Mouse (Mus musculus) liver, embryonic 14.5 days (tissue): ENCODE data around the gene Igf1r. TPM values are rescaled to one million over a fixed set of nuclear protein-coding genes. Genes with fewer than 3 reads are reported as not detected.
A peak's percentile ranks its signal among the peaks of the same experiment; 100 is the strongest.

Source experiments
- ATAC-seq: fragments of 200-750 bp; cut with Nextera tagmentation; 2 replicates; pipeline ENCODE4 v1.8.0; 2017; ENCODE audit warnings: moderate number of reproducible peaks, mild to moderate bottlenecking, moderate library complexity; ENCODE audit not compliant: insufficient read depth
- DNase-seq, 3 experiments: peaks; one replicate each; pipeline ENCODE4 v3.0.0-alpha.2; 2012 to 2013; ENCODE audit warnings: low read depth in 3 of 3, low spot score in 3 of 3
- H3K27ac ChIP-seq: fragments of 300-500 bp; sonication (generic); 2 replicates; pipeline ENCODE4 v1.5.1; 2014; ENCODE audit warnings: moderate library complexity, mild to moderate bottlenecking, control low read depth, inconsistent platforms
- H3K27me3 ChIP-seq: fragments of 300-500 bp; sonication (generic); 2 replicates; pipeline ENCODE4 v1.6.1; 2014; ENCODE audit warnings: mild to moderate bottlenecking, low read length, moderate library complexity; ENCODE audit not compliant: control insufficient read depth, insufficient read depth
- H3K36me3 ChIP-seq: fragments of 300-500 bp; sonication (generic); replicated peaks from 2 replicates; pipeline ENCODE4 v1.6.1; 2014; ENCODE audit warnings: low read depth; ENCODE audit not compliant: control insufficient read depth, insufficient read depth
- H3K4me1 ChIP-seq, 2 experiments: fragments of 200-500 bp in 1 of 2; fragments of 300-500 bp in 1 of 2; sonication (generic) in 1 of 2; replicated peaks; 2 replicates each; pipeline ENCODE4 v1.6.1; 2012 to 2014; ENCODE audit warnings: antibody characterized with exemption in 1 of 2, inconsistent platforms in 1 of 2, low read length in 1 of 2; ENCODE audit not compliant: control insufficient read depth in 2 of 2, insufficient read depth in 2 of 2
- H3K4me2 ChIP-seq: fragments of 300-500 bp; sonication (generic); 2 replicates; pipeline ENCODE4 v1.6.1; 2014; ENCODE audit warnings: low read depth, mild to moderate bottlenecking, control low read depth, moderate library complexity
- H3K4me3 ChIP-seq, 2 experiments: fragments of 200-500 bp in 1 of 2; fragments of 300-500 bp in 1 of 2; sonication (generic) in 1 of 2; 2 replicates each; pipeline ENCODE4 v1.5.1; 2012 to 2014; ENCODE audit warnings: low read depth in 2 of 2, low read length in 2 of 2, mild to moderate bottlenecking in 2 of 2, control low read depth in 1 of 2, inconsistent platforms in 1 of 2, moderate library complexity in 1 of 2; ENCODE audit not compliant: insufficient read depth in 1 of 2
- H3K9ac ChIP-seq: fragments of 300-500 bp; sonication (generic); replicated peaks from 2 replicates; pipeline ENCODE4 v1.6.1; 2014; ENCODE audit warnings: mild to moderate bottlenecking, control low read depth, moderate library complexity
- H3K9me3 ChIP-seq: fragments of 300-500 bp; sonication (generic); 2 replicates; pipeline ENCODE4 v1.6.1; 2016; ENCODE audit warnings: low read length, mixed read lengths; ENCODE audit not compliant: control insufficient read depth
- CTCF ChIP-seq: IDR thresholded peaks from 2 replicates; pipeline ENCODE4 v1.5.1; 2016; ENCODE audit warnings: antibody characterized with exemption, low read depth, control low read depth
- EP300 ChIP-seq: IDR thresholded peaks from 2 replicates; pipeline ENCODE4 v1.6.1; 2016; ENCODE audit warnings: antibody characterized with exemption, low read depth
- WGBS: fragments of 180-500 bp; shearing (Covaris S2); extraction: QIAGEN DNeasy Blood & Tissue Kit; methylation state at CpG from one replicate; pipeline ENCODE4 v1.1.7; 2014; ENCODE audit not compliant: insufficient replicate concordance; 5-methylcytosine and 5-hydroxymethylcytosine counted together
- polyA plus RNA-seq, 2 experiments: library from polyadenylated mRNA; depleted of rRNA in 1 of 2; stranded (reverse) in 1 of 2; unstranded in 1 of 2; fragments of >200 nt; fragmentation: Nextera tagmentation in 1 of 2; extraction: Ambion mirVana in 1 of 2; gene quantifications; 2 replicates each; pipeline versions ENCODE4 v1.2.1 to v1.2.3; 2012 to 2014

The Igf1r gene
- polyA plus RNA-seq, 2 experiments = 2.3 to 2.5 TPM

GRCm38 (mm10) chr7:68128271-68128674 lies 175.6 kb downstream of the Igf1r start:
- no peaks in the 10 kb centered on the region; the same call in none of the 2 replicates for H3K27me3 ChIP-seq
- peak overlapping the region; percentile 92 for H3K27ac ChIP-seq
- no peak for DNase-seq
- 12% methylated on average over 7 of the region's 7 CpGs for WGBS
- no peaks in the 10 kb centered on the region for H3K9me3 ChIP-seq
- H3K4me1 ChIP-seq = peaks cover 15 to 25% of the 10 kb centered on the region in 2 experiments
- no peaks in the 10 kb centered on the region for H3K36me3 ChIP-seq
- peak overlapping the region; percentile 89 for H3K4me2 ChIP-seq
- TF ChIP-seq EP300 (0 out of 2 replicates have a peak, but pooled peaks have one; percentile 7), CTCF (no peak)
- H3K9ac ChIP-seq = peak overlapping the region; percentile 57
- H3K4me3 ChIP-seq = peak overlapping the region; percentile 72 to 95
- no peak for ATAC-seq

- DNase-seq (peak; percentile 99), ATAC-seq (peak; percentile 91)
- Histone ChIP-seq H3K27ac (peak overlapping the region; percentile 92), H3K9me3 (no peaks in the 10 kb centered on the region), H3K4me3 (peak overlapping the region; percentile 72 to 95), H3K27me3 (no peaks in the 10 kb centered on the region; the same call in 1 of the 2 replicates), H3K9ac (peak overlapping the region; percentile 83), H3K36me3 (no peaks in the 10 kb centered on the region), H3K4me2 (peak overlapping the region; percentile 89), H3K4me1 (peaks cover 15 to 30% of the 10 kb centered on the region in 2 experiments)
- under 1% methylated on average over 19 of the region's 19 CpGs for WGBS
- TF ChIP-seq CTCF (0 out of 2 replicates have a peak, but pooled peaks have one; percentile 2), EP300 (no peak)
Observed at GRCm38 (mm10) chr7:68129077-68129511, 176.5 kb downstream of the Igf1r start.

GRCm38 (mm10) chr7:68129546-68130253 lies 177.1 kb downstream of the Igf1r start:
- peak; percentile 19; the same call in 1 of the 2 replicates for ATAC-seq
- TF ChIP-seq CTCF = no peak
- 0 out of 2 replicates have a peak, but pooled peaks have one; percentile 38 for TF ChIP-seq EP300
- no peaks in the 10 kb centered on the region for H3K36me3 ChIP-seq
- peak overlapping the region; percentile 89 for H3K4me2 ChIP-seq
- peak; percentile 78 to 81 (median 80) for DNase-seq
- H3K9me3 ChIP-seq = no peaks in the 10 kb centered on the region
- peak overlapping the region; percentile 83 for H3K9ac ChIP-seq
- peak overlapping the region; percentile 92 for H3K27ac ChIP-seq
- peak overlapping the region; percentile 72 to 95 for H3K4me3 ChIP-seq
- WGBS = under 1% methylated on average over 19 of the region's 19 CpGs
- H3K27me3 ChIP-seq = no peaks in the 10 kb centered on the region; the same call in 1 of the 2 replicates
- peaks cover 15 to 30% of the 10 kb centered on the region in 2 experiments for H3K4me1 ChIP-seq

- DNase-seq (no peak), ATAC-seq (no peak)
- H3K9me3 ChIP-seq = no peaks in the 10 kb centered on the region
- no peaks in the 10 kb centered on the region; the same call in 1 of the 2 replicates for H3K27me3 ChIP-seq
- no peak overlapping the region for H3K4me3 ChIP-seq
- no peaks in the 10 kb centered on the region for H3K36me3 ChIP-seq
- H3K4me2 ChIP-seq = no peak overlapping the region
- no peak overlapping the region for H3K27ac ChIP-seq
- WGBS = 62% methylated on average over 13 of the region's 13 CpGs
- no peak for TF ChIP-seq CTCF
- no peak for TF ChIP-seq EP300
- H3K4me1 ChIP-seq = peaks cover 15 to 30% of the 10 kb centered on the region in 2 experiments
- no peak overlapping the region for H3K9ac ChIP-seq
Observed at GRCm38 (mm10) chr7:68130950-68131580, 178.4 kb downstream of the Igf1r start.

- H3K9me3 ChIP-seq = no peaks in the 10 kb centered on the region
- H3K4me3 ChIP-seq = no peak overlapping the region
- ATAC-seq (no peak), DNase-seq (no peak)
- WGBS = 20% methylated on average over 6 of the region's 6 CpGs
- TF ChIP-seq EP300 = no peak
- TF ChIP-seq CTCF = no peak
- peaks cover 4 to 13% of the 10 kb centered on the region in 2 experiments; a peak in 2 of 4 replicates for H3K4me1 ChIP-seq
- H3K9ac ChIP-seq = no peak overlapping the region
- no peak overlapping the region for H3K27ac ChIP-seq
- H3K4me2 ChIP-seq = no peak overlapping the region
- H3K36me3 ChIP-seq = no peaks in the 10 kb centered on the region
- no peaks in the 10 kb centered on the region for H3K27me3 ChIP-seq
Observed at GRCm38 (mm10) chr7:68133679-68134078, 181.1 kb downstream of the Igf1r start.
